Mouse (Mus musculus): ENCODE data around the gene Aspm. TPM values are rescaled to one million over a fixed set of nuclear protein-coding genes. Genes with fewer than 3 reads are reported as not detected.

The Aspm gene
- total RNA-seq, 2 experiments from 2014 or later = 29.5 to 37.9 TPM

- ATAC-seq (ENCODE audit: poor library complexity, severe bottlenecking) = no peak
Observed at GRCm38 (mm10) chr1:139499751-139500150, 45.2 kb downstream of the Aspm start.

GRCm38 (mm10) chr1:139501258-139501752, 46.7 kb downstream of the Aspm start, which contains the start of gene F13b:
F13b (plus strand) TSS chr1:139501702.
- ATAC-seq (ENCODE audit: poor library complexity, severe bottlenecking) = no peak

- no peak for ATAC-seq (ENCODE audit: poor library complexity, severe bottlenecking)
Observed at GRCm38 (mm10) chr1:139514556-139514955, 60.0 kb downstream of the Aspm start.

Other genes with a start within 250 kb of the Aspm start
- not detected in 2 replicates for gene Crb1, start 77.7 kb upstream of the Aspm start, total RNA-seq (2015)
- not detected in 2 replicates for gene Crb1, start 77.7 kb upstream of the Aspm start, total RNA-seq (2017)
- gene Zbtb41, start 32.5 kb upstream of the Aspm start, total RNA-seq (2015) = 7.9 and 10.0 TPM in 2 replicates
- 12.2 and 13.9 TPM in 2 replicates for gene Zbtb41, start 32.5 kb upstream of the Aspm start, total RNA-seq (2017)
- gene F13b, start 46.9 kb downstream of the Aspm start, total RNA-seq (2015) = not detected in 2 replicates
- not detected in 2 replicates for gene F13b, start 46.9 kb downstream of the Aspm start, total RNA-seq (2017)
- not detected in 2 replicates for gene Cfhr1, start 105.5 kb downstream of the Aspm start, total RNA-seq (2015)
- not detected in 2 replicates for gene Cfhr1, start 105.5 kb downstream of the Aspm start, total RNA-seq (2017)